Mouse (Mus musculus): ENCODE measurements around the gene Spock2. TPM values are rescaled to one million over a fixed set of nuclear protein-coding genes. Genes with fewer than 3 reads are reported as not detected.
"Not testable (repeated sequence)": the region's sequence is repeated elsewhere in the genome, so short reads cannot be mapped to it uniquely, and the experiment has no call there.

The Spock2 gene
- total RNA-seq, 2 experiments from 2014 or later = 480 to 496 TPM

- DNase-seq (ENCODE audit: low spot score in 2 of 2) = peak in 1 of 2 experiments; percentile 42
Measured at GRCm38 (mm10) chr10:60107448-60107847, 1.4 kb downstream of the Spock2 start.

GRCm38 (mm10) chr10:60108321-60109111 lies 2.5 kb downstream of the Spock2 start:
- DNase-seq (ENCODE audit: low spot score in 2 of 2) = no peak

DNA sequence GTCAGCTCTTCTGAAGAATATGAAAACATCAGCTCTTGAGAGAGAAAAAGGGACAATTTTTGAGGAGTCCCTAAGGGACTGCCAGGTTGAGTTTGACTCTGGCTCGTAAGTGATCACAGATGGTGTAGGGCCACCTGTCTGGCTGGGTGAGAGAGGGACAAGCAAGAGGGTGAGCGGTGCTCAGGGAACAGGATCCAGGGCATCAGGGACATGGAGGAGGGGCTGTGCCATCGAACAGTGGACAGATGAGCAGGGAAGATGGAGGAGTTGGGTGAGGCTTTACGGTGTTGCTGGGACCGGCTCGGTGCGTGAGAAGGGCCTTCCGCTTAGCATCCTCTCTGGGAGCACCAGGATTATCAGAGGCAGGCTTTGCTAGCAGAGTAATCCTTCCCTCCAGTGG lies 3.3 kb downstream of the Spock2 start:
- no peak for DNase-seq (ENCODE audit: low spot score in 2 of 2)

GRCm38 (mm10) chr10:60109989-60110388 lies 4.0 kb downstream of the Spock2 start:
- no peak for DNase-seq (ENCODE audit: low spot score in 2 of 2)

DNA sequence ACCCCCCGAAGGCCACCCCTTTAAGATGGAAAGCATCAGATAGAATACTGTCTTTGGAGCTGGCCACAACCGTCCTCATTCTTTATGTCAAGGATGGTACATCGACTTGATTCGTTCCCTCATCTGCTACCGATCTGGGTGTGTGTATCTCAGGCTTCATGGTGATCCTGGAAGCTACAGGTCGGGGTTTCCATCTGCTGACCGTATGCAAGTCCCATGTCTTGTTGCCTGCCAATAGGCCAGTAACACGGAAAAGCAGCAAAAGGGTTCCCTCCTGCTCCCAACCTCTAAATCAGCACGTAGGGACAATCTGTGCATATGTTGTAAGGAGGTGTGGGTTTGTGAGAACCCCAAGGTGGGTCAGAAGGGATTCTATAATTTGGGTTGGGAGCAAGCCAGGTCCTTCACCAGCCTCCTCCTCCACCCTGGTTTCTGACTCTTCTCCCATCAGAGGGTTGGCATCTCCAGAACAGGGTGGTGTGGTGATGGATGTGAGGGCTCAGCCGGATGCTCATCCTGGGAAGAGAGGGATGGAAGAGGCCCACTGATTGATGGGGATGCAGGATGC lies 5.0 kb downstream of the Spock2 start:
- DNase-seq (ENCODE audit: low spot score in 2 of 2) = no peak

DNA sequence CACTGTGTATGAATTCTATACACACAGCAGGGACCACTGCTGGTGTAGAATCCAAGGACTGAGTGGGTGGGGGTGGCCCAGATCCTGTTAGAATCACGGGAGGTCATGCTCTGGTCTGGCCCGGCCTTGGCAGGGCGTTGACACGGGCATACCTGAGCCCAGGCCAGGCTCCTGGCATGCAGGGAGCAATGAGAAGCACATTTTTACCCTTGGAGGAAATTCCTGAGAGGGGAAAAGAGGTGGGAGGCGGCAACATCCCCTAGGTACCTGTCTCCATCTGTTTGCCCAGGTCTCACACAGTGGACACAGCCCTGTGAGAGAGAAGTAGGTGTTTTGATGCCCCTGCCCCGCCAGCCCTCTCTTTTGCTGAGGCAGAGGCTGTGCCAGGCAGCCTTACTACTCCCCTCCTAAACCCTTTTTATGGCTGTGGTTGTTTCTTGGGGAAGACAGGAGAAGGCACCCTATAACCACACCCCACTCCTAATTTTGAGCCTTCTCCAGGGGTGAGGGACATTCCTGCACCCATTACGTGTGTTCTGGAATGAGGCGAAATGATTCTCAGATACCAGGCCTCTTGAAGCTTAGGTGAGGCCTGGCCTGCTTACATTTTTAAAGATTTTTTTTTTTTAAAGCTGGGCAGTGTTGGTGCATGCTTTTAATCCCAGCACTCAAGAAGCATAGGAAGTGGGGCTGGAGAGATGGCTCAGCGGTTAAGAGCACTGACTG lies 8.1 kb downstream of the Spock2 start:
- no peak for DNase-seq (ENCODE audit: low spot score in 2 of 2)

DNA sequence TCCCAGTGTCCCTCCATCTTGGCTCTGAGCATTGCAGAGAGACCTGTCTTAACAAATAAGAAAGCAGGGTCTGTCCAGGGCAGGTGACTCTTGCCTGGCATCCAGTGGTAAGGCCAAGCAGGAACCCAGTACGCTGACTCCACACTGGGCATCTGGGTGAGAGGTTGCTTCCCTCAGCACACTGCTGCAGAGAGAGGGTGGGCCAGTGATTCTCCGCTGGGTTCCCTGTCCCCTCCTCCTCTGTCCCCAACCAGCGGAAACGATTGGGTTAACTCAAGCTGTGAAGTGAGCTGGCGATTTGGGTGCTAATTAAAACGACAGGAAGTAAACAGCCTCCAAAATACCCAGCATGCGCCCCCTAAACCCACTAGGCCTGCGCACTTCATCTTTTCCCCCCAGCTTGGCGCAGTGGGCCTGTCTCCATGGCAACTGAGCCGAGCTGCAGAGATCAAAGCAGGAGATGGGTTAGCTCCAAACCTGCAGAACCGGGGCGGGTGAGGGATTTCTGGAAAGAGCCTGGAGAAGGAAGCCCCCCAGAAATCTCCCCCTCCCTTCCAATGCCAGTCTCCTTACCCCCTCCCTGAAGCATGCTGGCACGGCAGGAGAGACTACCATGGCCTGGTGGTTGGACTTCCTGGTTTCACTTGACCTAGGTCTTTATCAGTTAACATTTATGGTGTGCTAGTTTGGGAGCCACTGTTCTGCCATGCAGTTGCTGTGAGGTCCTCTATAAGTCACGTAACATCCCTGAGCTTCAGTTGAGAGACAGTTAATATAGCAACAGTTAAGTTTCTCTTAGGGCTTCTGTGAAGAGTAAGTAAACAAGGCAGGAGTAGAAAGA lies 9.5 kb downstream of the Spock2 start:
- DNase-seq (ENCODE audit: low spot score in 2 of 2) = peak; percentile 90 to 93

DNA sequence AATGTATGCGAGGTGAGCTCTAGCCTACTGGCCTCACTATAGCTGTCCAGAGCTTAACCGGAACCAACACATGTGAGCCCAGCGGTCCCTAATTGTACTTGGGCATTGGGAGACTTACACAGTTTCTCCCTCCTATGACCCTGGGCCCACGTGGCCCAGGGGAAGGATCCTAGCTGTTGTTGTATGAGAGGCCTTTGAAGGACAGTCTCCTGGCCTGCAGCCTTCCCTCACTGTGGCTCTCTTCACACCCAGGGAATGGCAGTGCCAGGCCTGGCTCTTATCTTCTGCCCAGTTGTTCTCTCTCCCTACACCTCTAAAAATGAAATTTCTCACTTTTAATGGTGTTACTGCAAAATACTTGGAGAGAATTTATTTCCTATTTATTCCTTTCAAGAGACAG lies 11.0 kb downstream of the Spock2 start:
- no peak for DNase-seq (ENCODE audit: low spot score in 2 of 2)

- DNase-seq (ENCODE audit: low spot score in 2 of 2) = no peak
Measured at GRCm38 (mm10) chr10:60118464-60118863, 12.4 kb downstream of the Spock2 start.

GRCm38 (mm10) chr10:60120630-60121029 lies 14.6 kb downstream of the Spock2 start:
- DNase-seq (ENCODE audit: low spot score in 2 of 2) = no peak

DNA sequence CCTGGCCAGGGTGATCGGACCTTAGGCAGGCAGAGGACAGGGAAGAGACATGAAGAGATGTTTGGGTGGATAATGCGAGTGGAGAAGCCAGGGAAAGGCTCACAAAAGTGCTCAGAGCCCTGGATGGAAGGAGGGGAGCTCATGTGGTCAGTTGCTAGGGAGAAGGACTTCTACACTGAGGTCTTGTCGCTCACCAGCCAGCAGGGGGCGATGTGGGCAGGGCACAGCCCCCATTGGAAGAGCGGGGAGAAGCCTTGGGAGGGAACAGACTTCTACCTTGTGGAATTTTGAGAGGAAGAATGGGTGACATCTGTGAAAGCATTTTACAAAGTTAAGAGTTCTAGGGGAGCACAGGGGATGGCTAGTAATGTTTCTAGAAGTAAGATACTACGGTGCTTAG lies 18.1 kb downstream of the Spock2 start:
- DNase-seq (ENCODE audit: low spot score in 2 of 2) = no peak

DNA sequence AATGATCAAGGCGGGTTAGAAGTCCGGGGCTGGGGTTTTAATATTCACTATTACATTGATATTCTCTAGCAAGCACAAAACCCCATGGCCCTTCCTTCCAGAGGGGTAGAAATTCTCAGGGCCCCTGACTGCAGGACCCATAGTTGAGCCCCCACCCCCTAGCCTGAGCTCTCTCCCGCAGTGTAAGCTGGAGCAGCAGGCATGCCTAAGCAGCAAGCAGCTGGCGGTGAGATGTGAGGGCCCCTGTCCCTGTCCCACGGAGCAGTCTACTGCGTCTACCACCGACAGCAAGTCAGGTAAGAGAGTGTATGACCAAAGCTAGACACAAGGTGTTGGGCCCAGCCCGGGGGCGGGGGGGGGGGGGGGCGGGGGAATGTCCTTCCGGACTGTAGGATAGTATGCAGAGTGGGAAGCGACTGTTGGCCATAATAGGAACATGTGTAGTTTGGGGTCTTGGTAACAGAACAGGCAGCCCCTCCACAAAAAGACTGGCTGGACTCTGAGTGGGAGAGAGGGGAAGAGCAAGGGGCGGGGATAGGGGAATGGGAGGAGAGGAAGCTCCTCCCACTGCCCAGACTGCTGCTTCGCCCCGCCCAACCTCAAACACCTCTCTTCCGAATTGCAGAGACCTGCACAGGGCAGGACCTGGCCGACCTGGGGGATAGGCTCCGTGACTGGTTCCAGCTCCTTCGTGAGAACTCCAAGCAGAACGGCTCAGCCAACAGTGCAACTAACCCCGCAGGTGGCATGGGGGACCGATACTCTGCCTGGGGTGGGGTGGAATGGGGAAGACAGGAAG lies 19.7 kb downstream of the Spock2 start:
- no peak for DNase-seq (ENCODE audit: low spot score in 2 of 2)

DNA sequence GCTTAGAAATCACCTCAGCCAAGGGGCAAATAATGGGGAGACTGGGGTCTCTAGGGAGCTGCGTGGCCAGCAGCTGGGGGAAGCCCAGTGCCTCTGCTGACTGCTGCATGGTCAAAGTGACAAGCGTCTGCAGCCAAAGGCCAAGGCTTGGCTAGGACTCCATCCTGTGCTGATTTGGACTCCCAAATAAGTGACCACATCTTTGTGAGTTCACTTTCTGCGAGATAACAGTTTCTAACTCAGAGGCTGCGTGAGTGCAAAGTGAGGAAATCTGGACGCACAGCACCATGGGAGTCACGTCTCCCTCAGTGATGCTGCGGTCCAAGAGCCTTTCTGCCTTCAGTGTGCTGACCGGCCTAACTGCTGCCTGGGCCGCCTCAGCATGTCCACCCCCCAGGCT lies 22.3 kb downstream of the Spock2 start:
- no peak for DNase-seq (ENCODE audit: low spot score in 2 of 2)

DNA sequence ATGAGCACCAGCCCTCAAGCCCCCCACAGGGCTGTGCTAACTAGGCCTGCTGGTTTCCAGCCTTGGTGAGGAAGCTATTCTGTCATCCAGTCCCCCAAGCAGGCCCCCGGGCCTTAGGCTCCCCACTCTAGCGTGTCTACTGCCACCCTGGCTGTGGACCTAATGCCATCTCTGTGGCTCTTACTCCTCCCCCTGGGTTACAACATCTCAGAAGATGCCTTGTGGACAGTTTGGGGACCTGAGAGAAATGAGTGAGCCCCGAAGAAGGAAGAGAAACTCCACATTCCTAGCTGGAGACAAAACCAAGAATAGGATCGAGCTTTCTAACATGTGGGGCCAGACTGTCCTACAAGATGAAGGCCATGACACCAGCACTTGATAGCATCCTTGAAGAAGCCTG lies 24.5 kb downstream of the Spock2 start:
- no peak for DNase-seq (ENCODE audit: low spot score in 2 of 2)

DNA sequence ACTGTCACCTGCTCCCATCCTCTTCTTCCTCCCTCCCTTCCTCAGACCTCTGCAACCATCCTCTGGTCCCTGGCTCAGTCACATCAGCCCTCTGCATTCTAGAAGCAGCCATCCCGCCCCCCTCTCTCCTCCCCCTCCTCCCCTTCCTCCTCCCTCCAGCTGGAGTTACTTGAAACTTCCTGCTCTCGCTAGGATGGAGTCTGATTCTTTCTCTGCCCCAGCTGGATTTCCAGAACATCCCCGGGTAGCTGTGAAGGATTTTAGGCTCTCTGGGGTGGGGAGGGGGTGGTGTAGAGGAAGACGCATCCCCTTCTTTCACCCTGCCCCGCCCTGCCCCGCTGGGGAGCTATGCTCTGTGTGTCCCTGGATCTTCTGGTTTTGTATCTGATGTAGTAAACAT lies 27.5 kb downstream of the Spock2 start:
- DNase-seq (ENCODE audit: low spot score in 2 of 2) = no peak

- DNase-seq (ENCODE audit: low spot score in 2 of 2) = no peak
Measured at GRCm38 (mm10) chr10:60134201-60134600, 28.2 kb downstream of the Spock2 start.

DNA sequence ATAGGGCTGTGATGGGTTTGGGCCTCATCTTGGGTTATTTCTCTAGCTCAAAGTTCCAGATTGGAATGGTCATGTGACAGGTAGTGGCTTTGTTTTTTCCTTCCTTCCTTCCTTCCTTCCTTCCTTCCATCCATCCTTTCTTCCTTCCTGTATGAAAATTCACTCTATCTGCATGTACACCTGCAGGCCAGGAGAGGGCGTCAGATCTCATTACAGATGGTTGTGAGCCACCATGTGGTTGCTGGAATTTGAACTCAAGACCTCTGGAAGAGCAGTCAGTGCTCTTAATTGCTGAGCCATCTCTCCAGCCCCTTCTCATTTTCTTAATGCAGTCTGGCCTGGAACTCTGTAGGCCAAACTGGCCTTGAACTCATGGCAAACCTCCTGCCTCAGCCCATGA lies 30.0 kb downstream of the Spock2 start:
- not testable (repeated sequence) for DNase-seq (ENCODE audit: low spot score in 2 of 2)

DNA sequence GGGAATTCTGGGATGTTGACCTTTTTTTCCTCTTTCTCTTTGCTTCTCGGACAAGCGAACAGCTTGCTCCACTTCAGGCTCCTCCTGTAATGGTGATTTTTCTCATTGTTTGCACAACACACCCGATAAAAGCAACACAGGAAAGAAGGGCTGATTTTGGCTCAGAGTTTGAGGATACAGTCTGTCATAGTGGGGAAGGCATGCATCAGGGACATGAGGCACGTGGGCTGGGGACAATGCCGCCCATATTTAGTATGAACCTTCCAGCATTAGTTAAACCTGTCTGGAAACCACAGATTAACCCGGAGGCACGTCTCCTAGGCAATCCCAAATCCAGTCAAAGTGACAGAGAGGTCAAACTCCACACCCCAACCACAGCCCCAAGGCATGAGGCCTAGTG lies 30.9 kb downstream of the Spock2 start:
- peak in 1 of 2 experiments; percentile 51 for DNase-seq (ENCODE audit: low spot score in 2 of 2)

- no peak for DNase-seq (ENCODE audit: low spot score in 2 of 2)
Measured at GRCm38 (mm10) chr10:60138680-60139079, 32.7 kb downstream of the Spock2 start.

GRCm38 (mm10) chr10:60140751-60141150 lies 34.7 kb downstream of the Spock2 start:
- no peak for DNase-seq (ENCODE audit: low spot score in 2 of 2)
